Mouse (Mus musculus): Measurements from ENCODE around the gene Mettl7a3.
"Not testable (repeated sequence)": the region's sequence is repeated elsewhere in the genome, so short reads cannot be mapped to it uniquely, and the experiment has no call there.

Gene Mettl7a3

DNA sequence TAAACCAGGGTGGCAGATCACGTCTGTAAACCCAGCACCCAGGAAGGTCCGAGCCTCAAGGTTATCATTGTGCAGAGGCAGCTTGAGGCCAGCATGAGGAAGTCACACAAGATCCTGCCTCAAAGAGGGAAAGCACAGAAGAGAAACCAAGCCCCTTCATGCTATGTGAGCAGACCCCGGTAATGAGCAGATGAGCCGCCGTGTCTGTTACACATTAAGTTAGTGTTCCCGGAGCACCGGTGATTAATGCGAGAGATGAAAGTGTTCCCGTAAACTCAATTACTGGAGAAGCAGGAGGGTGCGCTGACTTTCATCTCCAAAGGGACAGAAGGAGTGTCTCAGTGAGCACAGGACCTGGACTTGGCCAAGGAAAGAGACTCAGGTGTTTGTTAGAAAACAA lies 5.4 kb upstream of the Mettl7a3 start:
- not testable (repeated sequence) for DNase-seq (ENCODE audit: low spot score in 2 of 2)

GRCm38 (mm10) chr15:100330739-100331138 lies 4.0 kb upstream of the Mettl7a3 start:
- no peak for DNase-seq (ENCODE audit: low spot score in 2 of 2)

GRCm38 (mm10) chr15:100332077-100332961 lies 2.4 kb upstream of the Mettl7a3 start:
- DNase-seq (ENCODE audit: low spot score in 2 of 2), result not testable (repeated sequence)

DNA sequence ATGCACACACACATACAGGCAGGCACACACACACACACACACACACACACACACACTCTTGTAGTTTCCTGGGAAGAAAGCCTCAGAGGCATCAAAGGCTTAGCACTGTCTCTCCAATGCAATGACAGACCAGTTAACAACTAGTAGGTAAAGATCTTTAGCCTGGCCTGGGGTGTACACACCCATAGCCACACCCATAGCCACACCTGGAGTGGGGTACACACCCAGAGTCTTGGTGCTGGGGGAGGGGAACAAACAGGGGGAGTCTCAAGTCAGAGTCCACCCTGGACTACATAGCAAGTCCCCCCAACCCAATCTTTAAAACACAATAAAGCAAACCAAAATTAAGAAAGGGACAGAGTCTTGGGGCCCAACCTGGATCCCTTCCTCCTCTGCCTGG lies 2.6 kb downstream of the Mettl7a3 start:
- DNase-seq (ENCODE audit: low spot score in 2 of 2), result not testable (repeated sequence)

- DNase-seq (ENCODE audit: low spot score in 2 of 2), result peak; percentile 67 to 72
These were observed 3.1 kb downstream of the Mettl7a3 start for GRCm38 (mm10) chr15:100337847-100338246.

DNA sequence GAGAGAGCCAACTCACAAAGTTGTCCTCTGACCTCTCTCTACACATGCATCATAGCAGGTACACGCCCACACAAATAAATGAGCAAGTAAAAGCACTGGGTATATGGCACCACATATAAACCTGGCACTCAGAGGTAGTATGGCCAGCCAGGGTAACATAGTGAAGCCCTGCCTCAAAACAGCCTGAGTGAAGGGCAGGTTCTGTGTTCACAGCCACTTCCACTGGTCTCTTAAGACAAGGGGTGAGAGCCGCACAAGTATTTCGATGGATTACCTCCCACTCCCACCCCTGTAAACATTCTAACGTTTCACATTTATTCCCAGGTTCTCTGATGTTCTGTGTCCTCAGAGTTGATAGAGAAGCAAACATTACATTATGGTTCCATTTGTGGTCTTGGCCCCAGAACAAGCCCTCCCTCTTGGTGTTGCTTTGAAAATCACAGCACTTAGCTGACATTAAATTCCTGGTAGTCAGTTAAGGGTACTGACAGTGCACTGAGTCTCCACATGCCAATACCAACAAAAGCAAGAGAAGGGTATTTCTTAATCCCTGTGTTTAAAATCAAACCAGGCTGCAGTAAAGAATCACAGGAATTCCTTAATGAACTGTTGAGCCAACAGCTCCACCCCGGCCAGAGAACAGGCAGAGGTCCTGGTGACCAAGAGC lies 6.7 kb downstream of the Mettl7a3 start:
- not testable (repeated sequence) for DNase-seq (ENCODE audit: low spot score in 2 of 2)

DNA sequence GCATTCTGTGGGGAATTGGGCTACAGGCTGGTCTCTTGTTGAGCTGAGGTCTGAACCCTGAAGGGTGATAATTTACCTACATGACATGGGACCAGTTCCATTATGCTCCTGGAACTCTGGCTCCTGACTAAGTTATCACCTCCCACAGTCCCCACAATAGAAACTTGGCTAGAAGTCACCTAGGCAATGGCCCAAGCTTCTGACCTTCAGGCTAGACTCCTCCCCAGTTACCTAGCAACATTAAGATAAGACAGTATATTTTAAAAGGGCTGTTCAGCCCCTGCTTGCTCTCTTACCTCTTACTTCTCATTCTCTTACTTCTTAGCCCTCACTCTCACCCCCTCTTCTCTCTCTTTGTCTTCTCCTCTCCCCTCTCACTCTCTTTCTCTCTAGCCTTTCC lies 10.8 kb downstream of the Mettl7a3 start:
- no peak for DNase-seq (ENCODE audit: low spot score in 2 of 2)

DNA sequence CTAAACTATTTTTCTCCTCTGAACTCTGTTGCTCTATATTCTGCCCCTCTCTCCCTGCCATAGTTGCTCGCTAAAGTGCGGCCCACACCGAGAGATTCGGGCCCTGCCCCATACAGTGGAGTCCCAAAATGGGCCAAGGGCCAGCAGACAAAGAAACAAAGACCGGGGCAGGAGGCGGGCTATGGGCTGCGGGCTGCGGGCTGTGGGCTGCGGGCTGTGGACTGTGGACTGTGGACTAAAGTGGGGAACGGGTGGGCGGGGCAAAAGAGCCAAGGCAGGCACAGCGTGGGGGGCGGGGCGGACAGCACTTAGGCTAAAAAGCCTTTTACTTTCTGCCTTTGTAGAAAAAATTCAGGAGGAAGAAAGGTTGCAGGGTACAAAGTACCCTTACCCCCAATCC lies 12.0 kb downstream of the Mettl7a3 start:
- DNase-seq (ENCODE audit: low spot score in 2 of 2), result no peak

- no peak for DNase-seq (ENCODE audit: low spot score in 2 of 2)
These were observed 14.8 kb downstream of the Mettl7a3 start for GRCm38 (mm10) chr15:100349496-100349895.

GRCm38 (mm10) chr15:100351501-100352060 lies 16.9 kb downstream of the Mettl7a3 start:
- no peak for DNase-seq (ENCODE audit: low spot score in 2 of 2)

DNA sequence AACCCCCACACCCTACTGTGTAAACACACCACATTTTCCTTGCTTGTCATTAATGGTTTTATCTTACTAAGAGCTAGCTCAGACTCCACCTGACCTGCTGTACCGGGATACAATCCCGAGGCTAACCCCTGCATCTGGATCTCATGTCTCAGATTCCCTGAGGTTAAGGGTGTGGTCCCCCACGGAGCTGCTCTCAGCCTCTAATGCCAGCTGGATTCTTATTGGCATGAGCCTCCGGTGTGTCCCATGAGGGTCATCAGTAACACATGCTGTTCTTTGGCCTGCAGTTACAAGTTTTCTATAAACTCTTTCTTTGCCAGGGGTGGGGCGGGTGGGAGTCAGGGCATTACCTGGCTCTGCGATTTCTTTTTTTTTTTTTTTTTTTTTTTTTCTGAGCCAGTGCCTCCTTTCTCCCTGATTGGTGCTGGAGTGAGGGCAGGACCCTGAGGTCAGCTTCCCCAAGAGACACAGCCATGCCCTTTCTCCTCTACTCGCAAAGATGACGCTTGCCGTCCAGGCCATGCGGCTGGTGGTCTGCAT lies 18.1 kb downstream of the Mettl7a3 start, which contains the start of the genes Methig1 and Mettl7a2:
Gene Methig1 (plus strand): TSS at position 439 of the 540 bp plus-strand sequence.
Gene Mettl7a2 (plus strand): TSS at position 490 of the 540 bp plus-strand sequence.
- no peak for DNase-seq (ENCODE audit: low spot score in 2 of 2)

- DNase-seq (ENCODE audit: low spot score in 2 of 2), result not testable (repeated sequence)
These were observed 18.7 kb downstream of the Mettl7a3 start for GRCm38 (mm10) chr15:100353399-100353798.

DNA sequence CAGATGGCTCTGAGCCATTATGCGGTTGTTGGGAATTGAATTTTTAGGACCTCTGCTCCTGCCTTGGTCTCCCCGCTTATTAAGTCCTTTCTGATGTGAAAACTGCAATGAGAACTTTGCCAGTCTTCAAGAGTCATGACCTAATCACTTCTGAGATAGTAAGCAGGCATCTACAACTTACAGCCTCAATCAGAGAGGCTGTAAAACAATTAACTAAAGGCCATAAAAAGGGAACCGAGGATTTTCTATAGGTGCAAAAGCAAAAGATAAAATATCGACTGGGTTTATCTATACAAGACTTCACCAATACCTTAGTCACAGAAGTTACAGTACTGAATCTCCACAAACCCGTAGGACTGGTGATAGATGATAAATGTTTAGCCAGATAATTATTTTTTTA lies 21.1 kb downstream of the Mettl7a3 start:
- no peak for DNase-seq (ENCODE audit: low spot score in 2 of 2)

- DNase-seq (ENCODE audit: low spot score in 2 of 2), result no peak
These were observed 29.5 kb downstream of the Mettl7a3 start, which contains the start of gene Higd1c for GRCm38 (mm10) chr15:100364242-100364641. Gene Higd1c, plus strand, starts transcription at chr15:100364542.

GRCm38 (mm10) chr15:100365967-100366366 lies 31.2 kb downstream of the Mettl7a3 start:
- not testable (repeated sequence) for DNase-seq (ENCODE audit: low spot score in 2 of 2)

GRCm38 (mm10) chr15:100367119-100367518 lies 32.4 kb downstream of the Mettl7a3 start:
- DNase-seq (ENCODE audit: low spot score in 2 of 2), result no peak

DNA sequence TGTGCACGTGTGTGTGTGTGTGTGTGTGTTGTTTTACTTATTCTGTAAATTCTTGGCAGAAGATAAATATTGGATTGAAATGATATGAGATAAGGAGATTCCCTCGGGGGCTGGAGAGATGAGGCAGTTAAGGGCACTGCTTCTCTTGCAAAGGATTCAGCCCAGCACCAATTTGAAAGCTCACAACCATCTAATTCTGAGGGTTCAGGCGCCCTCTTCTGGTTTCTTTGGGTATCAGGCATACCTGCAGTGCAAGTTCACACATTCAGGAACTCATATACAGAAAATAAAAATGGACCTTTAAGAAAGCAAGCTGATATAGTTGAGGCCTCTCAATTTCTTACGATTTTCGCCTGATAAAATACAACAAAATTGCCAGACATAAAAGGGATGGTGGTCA lies 40.3 kb downstream of the Mettl7a3 start:
- DNase-seq (ENCODE audit: low spot score in 2 of 2), result peak; percentile 24 to 29

DNA sequence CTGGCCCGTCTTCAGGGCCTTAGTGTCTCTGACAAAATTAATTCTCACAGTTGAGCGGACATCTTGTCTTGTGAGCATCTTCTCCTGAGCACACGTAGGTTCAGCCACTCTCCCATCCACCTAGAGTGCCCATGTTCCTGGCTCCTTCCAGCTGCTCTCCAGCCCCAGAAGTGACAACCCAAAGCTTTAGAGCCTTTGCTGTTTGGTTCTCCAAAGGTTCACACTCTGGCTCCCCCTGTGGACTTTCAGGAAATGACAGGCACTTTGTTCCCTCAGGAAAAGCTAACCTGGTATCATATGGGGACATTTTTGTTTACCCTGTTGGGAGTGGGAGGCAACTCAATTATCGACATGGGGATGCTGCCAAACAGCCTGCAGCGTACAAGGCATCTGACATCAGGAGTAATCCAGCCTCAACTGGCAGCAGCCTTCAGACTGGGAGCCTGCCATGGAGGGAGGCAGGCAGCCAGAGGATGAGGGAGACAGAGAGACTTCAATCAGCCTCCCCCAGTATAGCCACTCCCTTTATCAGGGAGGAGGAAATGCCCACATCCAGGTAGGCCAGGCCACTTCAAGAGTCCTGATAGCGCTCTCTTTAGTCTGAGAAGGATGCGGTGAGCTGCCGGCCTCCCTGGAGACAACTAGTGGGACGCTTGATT lies 43.2 kb downstream of the Mettl7a3 start:
- not testable (repeated sequence) for DNase-seq (ENCODE audit: low spot score in 2 of 2)

- DNase-seq (ENCODE audit: low spot score in 2 of 2), result no peak
These were observed 44.9 kb downstream of the Mettl7a3 start for GRCm38 (mm10) chr15:100379658-100380057.

GRCm38 (mm10) chr15:100380104-100380503 lies 45.4 kb downstream of the Mettl7a3 start:
- no peak for DNase-seq (ENCODE audit: low spot score in 2 of 2)

DNA sequence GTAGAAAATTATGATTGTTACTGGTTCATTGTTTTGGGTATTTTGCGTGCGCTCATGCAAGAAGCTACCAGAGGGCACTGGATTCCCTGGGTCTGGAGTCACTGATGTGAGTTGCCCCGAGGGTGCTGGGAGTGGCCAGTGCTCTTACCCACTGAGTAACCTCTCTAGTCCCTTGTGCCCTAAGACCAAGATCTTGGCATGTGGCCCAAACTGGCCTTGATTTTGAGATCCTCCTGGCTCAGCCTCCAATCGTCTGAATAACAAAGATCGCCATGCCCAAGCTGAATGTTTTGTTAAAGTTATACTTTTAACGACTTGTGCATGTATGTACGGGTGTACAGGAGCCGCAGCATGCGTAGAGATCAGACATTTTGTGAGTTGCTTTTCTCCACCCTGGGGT lies 51.0 kb downstream of the Mettl7a3 start:
- no peak for DNase-seq (ENCODE audit: low spot score in 2 of 2)
